Mouse (Mus musculus): ENCODE results near the gene Mink1.
"Not testable (repeated sequence)": the region's sequence is repeated elsewhere in the genome, so short reads cannot be mapped to it uniquely, and the experiment has no call there.

Mink1 gene

DNA sequence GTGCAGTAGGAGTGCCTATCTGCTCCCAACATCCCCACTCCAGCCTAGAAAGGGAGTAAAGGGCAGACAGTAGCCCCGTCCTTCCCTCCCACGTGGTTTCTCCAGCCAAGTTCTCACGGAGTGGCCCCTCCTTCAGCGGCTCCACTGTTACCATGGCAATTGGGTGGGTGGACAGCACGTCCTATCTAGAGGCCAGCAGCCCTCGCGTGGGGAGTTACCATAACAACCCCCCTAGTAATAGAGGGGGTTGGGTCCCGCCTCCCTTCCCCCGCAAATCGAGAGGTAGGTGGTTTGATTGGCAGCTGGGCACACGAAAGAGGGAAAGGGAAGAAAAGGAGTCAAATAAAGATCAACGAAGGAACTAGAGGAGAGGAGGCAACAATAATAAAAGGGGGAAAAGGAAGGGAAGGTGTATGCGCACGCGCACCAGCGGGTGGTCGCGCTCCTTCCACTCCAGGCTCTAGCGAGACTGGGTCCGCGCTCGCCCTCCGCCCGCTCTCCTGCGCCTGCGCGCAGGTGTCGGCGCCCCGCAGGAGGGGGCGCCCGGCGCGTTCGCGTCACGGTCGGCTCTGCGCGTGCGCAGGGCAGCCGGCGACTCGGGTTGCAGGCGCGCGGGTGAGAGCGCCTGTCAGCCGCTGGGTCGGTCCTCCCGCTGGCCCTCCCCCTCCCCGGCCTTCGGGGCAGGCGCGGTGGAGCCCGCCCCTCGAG lies at the start of gene Mink1:
Gene Mink1, plus strand, starts transcription at position 595 of the 708 bp plus-strand sequence.
- peak; percentile 91 for DNase-seq (ENCODE audit: low read depth, low spot score)

DNA sequence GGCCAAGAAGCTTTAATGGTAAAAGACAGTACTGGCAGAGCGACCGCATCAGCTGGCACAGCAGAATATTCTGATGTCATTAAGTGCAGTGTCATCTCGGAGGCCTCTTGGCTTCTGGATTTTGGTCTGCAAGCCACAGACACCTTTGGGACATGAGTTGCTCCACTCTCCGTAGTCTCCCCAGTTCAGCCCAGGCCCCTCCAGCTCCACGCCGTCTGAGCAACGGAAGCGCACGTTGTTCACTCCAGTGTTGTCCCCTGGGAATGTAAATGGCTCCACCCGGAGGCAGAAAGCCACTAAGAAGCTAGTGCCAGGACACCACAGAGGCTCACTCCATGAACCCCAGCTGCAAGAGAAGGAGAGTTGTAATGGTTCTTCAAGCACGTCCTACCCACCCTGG lies 49.2 kb upstream of the Mink1 start:
- peak; percentile 70 for DNase-seq (ENCODE audit: low read depth, low spot score)

DNA sequence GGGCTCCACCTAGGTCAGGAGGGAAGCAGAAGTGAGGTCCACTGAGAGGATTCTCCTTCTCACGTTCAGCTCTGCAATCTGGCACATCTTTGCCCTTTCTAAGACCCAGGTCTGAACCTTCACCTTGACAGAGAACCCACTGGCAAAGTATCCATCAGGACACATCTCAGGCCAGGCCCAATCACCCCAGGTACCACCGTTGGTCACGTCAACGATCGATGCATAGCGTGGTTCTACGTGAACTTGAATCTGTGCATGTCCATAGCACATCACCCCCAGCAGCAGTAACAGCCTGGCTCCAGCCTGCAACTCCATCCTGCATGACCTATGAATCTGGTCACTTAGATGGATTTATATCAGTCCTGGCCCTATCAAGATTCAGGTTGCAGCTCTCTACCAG lies 48.4 kb upstream of the Mink1 start, which contains the start of gene Vmo1:
Gene Vmo1, minus strand, starts transcription at position 329 of the 400 bp plus-strand sequence.
- DNase-seq (ENCODE audit: low read depth, low spot score): no peak

DNA sequence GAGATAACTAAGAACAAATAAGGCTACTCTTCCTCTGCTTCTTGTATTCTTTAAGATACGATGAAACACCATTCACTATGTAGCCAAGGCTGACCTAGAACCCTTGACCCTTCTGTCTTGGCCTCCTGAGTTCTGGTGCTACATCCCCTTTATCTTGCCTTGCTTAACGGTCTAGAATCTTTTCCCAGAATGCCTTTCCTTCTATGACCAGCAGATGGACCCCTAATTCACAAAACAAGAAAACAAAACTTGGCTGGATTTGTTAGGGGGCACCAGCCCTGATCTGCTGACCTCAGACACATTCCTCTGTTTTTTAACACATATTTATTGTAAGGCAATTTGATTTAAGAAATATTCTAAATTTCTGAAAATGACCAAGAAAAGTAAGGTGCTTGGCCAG lies 46.3 kb upstream of the Mink1 start:
- DNase-seq (ENCODE audit: low read depth, low spot score): no peak

DNA sequence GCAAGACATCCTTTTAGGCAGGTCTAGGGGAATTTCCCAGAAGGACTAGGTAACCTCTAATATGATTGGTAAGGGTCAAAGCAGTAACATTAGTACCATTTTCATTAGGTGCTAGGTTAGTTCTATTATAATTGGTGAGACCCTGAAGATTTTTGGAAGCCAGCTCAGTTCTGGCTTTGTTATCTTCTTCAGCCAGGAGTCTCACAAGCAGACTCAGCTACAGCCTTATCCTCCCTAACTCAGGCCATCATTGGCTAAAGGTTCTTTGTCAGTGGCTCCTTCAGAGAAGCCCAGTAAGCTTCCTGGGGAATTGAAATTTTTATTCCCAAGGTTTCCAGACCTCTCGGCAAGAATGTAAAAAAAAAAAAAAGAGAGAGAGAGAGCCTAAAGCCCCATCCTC lies 44.2 kb upstream of the Mink1 start:
- DNase-seq (ENCODE audit: low read depth, low spot score): no peak

DNA sequence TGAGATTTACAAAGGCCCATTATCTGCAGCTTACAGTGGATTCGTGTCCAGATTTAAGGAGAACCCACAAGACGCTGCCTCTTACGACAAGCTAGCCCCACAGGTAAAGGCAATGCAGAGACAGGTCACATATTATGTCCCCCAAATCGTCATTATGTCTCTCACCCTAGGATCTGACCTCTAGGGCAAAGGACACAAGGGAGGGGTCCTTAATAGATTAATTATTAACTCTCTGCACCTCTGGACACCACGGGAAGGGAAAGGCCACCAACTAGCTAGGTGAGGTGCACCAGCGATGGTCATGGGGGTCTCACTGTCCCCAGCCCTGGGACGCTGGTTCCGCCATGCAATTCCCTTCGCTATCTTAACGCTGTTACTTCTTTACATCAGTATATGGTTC lies 43.8 kb upstream of the Mink1 start, which contains the start of gene Gltpd2:
Gene Gltpd2, plus strand, starts transcription at position 274 of the 400 bp plus-strand sequence.
- DNase-seq (ENCODE audit: low read depth, low spot score): no peak

DNA sequence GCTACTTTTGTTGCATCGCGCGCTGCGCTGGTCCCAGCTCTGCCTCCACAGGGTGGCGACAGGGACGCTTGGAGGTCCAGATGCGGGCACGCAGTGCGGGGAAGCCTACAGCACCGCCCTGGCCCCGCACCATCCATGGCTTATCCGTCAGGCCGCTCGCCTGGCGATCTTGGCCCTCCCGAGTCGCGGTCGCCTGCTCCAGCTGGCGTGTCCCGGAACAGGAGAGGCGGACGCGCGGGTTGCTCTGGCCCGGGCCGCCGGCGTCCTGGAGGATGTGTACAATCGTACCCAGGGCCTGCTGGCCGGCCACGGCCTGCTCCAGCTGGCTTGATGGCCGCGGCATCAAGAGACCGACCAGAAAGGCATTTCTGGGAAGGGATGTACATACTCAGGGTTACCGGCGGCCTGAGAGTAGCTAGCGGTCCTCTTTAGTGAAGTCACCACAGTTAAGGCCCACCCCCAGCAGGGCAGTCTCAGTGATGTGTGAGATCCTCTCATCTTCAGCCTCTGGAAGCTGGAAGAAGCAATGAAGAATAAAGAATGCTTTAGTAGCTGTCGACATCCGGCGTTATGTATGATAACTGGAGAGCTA lies 42.4 kb upstream of the Mink1 start:
- DNase-seq (ENCODE audit: low read depth, low spot score): no peak

DNA sequence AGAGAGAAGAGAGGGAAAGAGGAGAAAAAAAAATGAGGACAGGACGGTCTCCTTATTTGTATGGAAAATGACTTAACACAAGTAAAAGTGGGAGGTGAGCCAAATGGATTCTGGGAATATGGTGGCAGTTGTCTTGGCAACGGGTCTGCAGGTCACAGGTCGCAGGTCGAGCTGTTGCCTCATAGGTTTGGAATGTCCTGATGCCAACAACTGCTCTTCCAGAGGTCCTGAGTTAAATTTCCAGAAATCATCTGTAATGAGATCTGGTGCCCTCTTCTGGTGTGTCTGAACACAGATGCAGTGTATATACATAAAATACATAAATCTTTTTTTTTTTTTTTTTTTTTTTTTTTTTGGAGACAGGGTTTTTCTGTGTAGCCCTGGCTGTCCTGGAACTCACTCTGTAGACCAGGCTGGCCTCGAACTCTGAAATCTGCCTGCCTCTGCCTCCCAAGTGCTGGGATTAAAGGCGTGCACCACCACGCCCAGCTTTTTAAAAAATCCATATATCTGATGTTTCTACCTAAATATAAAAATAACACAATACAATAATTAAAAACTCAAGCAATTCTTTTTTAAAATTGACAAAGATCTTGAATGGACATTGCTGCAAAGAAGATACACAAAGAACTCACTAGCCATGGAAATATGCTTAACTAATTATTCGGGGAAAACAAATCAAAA lies 39.2 kb upstream of the Mink1 start:
- DNase-seq (ENCODE audit: low read depth, low spot score): not testable (repeated sequence)

DNA sequence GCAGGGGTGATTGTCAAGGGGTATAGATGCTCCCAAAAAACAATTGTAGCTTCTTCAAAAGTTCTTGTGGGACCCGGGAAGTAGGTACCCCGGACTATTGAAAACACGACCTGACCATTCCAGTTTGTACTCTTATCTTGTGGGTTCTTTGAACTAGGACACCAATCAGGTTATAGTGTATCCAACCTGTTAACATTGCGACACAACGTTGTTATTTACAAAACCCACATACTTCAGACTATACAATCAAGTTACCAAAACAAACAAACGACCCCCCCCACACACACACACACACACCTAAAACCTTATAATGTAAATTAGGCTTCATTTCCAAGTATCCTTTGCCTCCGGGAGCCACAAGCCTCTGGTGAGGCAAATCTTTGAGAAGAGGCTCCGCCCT lies 37.9 kb upstream of the Mink1 start:
- no peak for DNase-seq (ENCODE audit: low read depth, low spot score)

DNA sequence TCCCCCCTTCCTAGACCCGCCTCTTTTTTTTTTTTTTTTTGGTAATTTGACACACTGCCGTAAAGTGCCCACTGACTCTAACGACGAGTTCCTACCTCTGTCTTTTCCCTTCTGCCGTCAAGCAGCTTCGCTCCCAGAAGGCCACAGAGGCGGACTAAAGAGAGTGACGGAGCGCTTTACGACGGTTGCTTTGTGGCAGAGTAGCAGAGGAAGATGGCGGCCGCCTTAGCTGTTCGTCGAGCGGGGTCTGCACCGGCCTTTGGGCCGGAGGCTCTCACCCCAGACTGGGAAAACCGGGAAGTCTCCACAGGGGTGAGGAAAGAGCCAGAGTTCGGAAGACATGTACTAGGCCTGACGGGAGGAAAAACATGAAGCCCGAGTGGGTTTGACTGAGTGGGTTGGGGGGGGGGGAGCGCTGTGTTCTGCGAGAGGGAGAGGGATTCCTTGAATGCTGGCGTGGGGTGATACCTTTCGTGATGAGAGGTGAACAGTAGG lies 37.5 kb upstream of the Mink1 start, which contains the start of gene Psmb6:
Gene Psmb6, plus strand, starts transcription at position 184 of the 495 bp plus-strand sequence.
- DNase-seq (ENCODE audit: low read depth, low spot score): peak; percentile 97

DNA sequence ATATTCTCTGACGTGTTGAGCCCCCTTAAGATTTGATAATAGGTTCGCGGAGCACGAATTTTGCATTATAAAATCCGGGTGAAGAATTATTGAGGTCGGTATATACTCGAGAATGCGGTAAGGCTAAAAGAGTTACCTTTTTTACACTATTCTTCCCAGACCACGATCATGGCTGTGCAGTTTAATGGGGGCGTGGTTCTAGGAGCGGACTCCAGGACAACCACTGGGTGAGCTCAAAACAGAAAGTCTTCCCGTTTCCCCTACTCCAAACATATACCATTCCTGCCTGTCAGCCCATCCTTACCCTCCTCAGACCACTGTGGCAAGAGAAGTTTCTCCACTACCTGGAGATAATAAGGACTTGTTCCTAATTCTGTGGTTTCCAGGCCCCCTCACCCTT lies 37.0 kb upstream of the Mink1 start:
- no peak for DNase-seq (ENCODE audit: low read depth, low spot score)

DNA sequence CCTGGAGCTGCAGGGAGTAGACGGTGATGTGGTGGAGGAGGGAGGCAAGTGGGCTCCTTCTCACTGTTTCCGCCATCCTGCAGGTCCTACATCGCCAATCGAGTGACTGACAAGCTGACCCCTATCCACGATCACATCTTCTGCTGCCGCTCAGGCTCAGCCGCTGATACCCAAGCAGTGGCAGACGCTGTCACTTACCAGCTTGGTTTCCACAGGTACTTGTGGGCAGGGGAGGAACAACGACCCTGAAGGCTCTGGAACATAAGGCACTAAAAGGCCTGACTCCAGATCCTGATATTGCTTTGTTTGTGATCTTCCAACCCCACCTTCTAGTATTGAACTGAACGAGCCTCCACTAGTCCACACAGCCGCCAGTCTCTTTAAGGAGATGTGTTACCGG lies 36.5 kb upstream of the Mink1 start:
- DNase-seq (ENCODE audit: low read depth, low spot score): no peak

DNA sequence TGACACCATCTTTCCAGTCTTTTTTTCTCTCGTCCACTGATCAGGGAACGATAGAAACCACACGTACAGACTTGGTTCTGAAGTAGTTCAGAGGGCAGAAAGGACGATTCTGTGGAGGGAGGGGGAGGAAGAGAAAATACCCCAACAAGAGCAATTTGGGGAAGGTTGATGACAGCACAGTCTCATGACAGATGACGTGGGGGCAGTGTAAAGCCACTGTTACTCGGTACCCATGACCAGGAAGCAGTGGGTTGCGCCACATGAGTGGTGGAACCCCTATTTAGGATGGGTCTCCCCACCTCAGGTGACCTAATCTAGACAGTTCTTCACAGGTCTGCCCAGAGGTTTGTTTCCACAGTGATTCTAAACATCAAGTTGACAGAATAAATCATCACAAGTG lies 34.1 kb upstream of the Mink1 start:
- no peak for DNase-seq (ENCODE audit: low read depth, low spot score)

DNA sequence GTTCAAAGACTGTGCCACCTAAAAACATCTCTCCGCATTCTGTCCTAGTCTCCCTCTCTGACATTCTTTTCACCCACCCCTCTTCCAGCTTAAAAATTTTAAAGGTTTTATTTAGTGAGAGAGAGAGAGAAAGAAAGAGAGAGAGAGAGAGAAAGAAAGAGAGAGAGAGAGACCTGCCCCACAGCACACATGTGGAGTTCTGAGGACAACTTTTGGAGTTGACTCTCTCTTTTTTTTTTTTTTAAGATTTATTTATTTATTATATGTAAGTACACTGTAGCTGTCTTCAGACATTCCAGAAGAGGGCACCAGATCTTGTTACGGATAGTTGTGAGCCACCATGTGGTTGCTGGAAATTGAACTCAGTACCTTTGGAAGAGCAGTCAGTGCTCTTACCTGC lies 31.6 kb upstream of the Mink1 start:
- DNase-seq (ENCODE audit: low read depth, low spot score): not testable (repeated sequence)

DNA sequence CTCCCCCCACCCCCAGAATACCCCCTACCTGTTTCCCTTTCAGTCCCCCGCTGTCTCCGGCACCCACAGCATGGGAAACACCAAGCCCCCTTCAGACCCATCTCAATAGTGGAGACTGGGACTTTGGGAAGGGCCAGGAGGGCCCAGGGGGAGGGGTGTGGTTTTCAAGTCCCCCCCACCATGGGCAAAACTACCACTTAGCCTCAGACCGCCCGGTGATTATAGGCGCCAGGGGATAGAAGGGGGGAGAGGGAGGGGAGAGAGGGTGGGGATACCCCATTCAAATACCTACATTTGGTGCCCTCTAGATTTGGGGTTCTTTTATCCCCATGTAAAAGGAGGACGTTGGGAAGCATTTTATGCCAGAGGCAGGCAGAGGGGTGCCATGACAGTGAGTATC lies 29.8 kb upstream of the Mink1 start, which contains the start of gene Gm40193:
Gene Gm40193, minus strand, starts transcription at position 101 of the 400 bp plus-strand sequence.
- DNase-seq (ENCODE audit: low read depth, low spot score): no peak

DNA sequence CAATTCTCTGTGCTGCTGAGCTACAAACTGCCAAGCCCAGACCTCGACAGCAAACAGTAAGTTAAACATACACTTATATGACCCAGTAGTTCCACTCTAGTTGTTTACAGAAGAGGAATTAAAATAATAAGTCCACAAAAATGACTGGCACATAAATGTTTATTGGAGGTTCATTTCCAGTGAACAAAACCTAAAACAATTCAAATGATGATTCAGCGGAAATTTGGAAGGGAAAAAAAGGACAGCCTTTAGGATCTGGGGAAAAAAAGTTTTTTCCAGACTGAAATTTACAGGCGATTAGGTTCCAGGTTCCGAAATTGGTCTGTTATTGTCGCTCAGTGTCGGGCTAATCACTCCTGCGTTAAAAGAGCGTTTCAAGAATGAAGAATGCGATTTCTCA lies 23.3 kb upstream of the Mink1 start:
- no peak for DNase-seq (ENCODE audit: low read depth, low spot score)

DNA sequence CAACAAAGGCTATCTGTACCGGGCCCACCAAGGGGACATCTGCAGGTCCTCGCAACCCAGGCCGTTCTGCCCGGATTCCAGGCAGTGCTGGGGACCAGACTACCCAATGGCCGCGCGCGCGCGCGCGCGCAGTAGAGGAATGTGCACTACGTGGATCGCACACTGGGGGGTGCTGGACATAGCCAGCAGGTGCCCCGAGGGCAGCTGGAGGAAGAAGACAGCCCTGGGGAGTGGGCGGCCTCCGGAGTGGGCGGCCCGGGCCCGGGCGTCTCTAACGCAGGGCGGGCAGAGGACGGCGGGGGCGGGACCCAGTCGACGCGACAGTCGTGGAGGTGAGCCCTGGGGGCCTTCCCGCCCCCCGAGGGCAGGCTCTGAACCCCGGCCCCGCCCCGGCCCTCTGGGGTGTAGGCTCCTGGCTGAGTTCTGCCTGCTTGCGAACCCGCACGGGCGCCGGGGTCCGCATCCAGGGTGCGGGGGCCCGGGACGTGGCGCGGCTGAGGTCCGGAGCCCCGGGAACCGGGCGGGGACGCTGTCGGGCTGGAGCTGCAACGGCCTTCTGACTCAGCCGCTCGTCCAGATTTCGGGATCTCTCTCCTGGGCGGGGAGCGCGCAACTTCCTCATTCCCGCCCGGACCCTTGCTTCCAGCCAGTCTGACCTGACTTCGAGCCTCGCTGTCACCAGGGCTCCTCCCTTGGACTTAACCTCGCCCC lies 22.6 kb upstream of the Mink1 start, which contains the start of gene Pld2:
Gene Pld2, plus strand, starts transcription at position 188 of the 711 bp plus-strand sequence.
- DNase-seq (ENCODE audit: low read depth, low spot score): peak; percentile 83

DNA sequence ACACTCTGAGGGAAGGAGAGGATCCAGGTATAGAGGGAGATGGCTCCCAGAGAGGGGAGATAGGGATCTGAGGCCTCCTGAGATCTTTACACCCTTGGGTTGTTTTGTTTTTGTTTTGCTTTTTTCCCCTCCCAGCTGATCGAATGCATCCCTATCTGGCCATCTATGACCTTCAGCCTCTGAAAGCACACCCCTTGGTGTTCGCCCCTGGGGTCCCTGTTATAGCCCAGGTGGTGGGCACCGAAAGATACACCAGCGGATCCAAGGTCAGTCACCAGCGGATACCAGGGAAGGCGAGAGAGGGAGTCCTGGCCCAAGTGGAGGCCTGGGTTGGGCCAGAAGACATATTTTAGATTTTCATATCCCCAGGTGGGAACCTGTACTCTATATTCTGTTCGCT lies 21.8 kb upstream of the Mink1 start:
- DNase-seq (ENCODE audit: low read depth, low spot score): no peak

DNA sequence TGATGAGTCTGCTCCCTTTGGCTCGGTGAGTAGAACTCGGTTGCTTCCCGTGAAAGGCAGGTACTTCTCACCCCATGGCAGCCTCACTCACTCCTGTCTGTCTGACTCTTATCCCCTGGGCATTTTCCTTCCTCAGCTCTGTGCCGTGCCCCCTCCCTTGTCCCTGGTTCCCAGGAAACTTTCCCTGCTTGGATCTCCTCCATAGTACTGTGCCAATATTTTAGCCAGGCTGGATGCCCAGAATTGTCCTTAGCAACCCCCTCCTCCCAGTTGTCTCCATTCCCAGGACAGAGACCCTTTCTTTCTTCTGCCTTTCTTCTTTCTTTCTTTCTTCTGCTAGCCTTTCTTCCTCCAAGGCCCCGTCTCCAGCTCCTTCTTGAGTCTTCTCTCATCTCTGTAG lies 21.3 kb upstream of the Mink1 start:
- DNase-seq (ENCODE audit: low read depth, low spot score): no peak

DNA sequence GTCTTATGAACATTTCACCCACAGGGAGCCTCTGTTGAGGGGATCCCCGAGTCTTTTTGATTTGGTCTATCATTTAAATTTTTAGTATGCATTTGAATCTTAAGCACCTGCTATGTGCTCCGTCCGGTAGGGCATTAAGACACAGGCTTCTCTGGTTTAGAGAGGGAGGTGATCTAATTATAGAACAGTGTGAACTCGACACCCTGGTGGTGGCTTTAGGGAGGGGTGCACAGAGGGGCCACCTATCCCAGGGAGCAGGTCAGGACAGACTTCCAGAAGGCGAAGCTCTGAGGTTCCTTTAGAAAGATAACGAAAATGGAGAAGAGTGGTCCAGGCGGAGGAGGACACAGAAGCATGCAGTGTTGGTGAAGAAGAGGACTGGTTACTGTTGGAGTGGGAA lies 18.2 kb upstream of the Mink1 start:
- DNase-seq (ENCODE audit: low read depth, low spot score): peak; percentile 55

DNA sequence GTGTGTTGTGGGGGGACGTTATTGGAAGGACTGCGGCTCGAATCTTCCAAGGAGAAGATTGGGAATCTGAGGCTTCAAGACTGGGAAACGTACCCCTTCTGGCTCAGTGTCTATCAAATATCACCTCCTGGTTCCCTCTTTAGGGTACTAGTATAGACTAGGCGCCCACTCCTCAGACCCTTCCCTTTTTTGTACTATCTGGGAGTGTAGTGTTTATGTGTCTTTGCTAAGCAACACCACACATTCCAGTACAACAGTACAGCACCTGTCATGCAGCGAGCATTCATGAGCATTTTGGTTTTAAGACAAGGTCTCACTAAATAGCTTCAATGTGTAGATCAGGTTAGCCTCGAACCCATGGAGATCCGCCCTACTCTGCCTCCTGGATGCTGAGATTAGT lies 11.2 kb upstream of the Mink1 start:
- no peak for DNase-seq (ENCODE audit: low read depth, low spot score)

DNA sequence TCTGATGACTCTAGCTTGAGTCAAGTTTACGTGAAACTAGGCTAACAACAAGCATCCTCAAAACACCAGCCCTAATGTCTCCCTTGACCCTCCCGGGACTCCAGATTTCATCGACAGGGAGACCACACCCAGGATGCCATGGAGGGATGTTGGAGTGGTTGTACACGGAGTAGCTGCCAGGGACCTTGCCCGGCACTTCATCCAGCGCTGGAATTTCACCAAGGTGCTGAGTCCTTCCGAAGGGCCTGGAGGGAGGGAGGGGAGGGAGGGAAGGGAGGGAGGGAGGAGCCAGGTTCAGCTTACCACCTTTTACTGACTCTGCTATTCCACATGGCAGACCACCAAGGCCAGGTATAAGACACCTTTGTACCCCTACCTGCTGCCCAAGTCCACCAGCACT lies 8.7 kb upstream of the Mink1 start:
- no peak for DNase-seq (ENCODE audit: low read depth, low spot score)
